Mouse (Mus musculus) right cerebral cortex, adult 18-20 months (tissue): ENCODE measurements around the gene Gdf3.

Experiments used
- DNase-seq: peaks from one replicate; pipeline ENCODE4 v3.0.0; 2022; ENCODE audit warnings: mixed read lengths

Gdf3 gene

GRCm38 (mm10) chr6:122561005-122561404, 48.9 kb downstream of the Gdf3 start:
- no peak for DNase-seq

- DNase-seq = peak; percentile 55
Observed at GRCm38 (mm10) chr6:122560427-122560826, 49.5 kb downstream of the Gdf3 start.

- peak; percentile 68 for DNase-seq
Observed at GRCm38 (mm10) chr6:122556959-122557561, 52.8 kb downstream of the Gdf3 start.
